Mouse (Mus musculus): Measurements from ENCODE around the gene Cdk19. TPM values are rescaled to one million over a fixed set of nuclear protein-coding genes. Genes with fewer than 3 reads are reported as not detected.

Gene Cdk19
- total RNA-seq, 2 experiments from 2014 or later: 4.8 to 6.8 TPM

DNA sequence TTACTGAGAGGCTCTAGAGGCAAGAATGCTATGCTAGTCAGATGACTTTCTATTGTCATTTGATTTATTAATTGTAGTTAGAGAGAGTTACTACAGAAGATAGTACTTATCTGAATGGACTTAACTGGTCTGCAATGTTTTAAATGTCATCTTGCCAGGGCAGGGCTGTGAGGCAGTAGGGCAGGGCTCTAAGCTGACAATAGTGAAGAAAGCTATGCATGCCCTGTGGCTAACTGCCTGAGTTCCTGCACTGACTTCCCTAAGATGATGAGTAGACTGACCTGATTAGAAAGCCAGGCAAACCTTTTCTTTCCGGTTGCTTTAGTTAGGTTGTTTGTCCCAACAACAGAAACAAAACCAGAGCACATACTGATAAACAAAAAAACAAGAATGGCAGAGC is 102.7 kb downstream of the Cdk19 start:
- no peak for DNase-seq

DNA sequence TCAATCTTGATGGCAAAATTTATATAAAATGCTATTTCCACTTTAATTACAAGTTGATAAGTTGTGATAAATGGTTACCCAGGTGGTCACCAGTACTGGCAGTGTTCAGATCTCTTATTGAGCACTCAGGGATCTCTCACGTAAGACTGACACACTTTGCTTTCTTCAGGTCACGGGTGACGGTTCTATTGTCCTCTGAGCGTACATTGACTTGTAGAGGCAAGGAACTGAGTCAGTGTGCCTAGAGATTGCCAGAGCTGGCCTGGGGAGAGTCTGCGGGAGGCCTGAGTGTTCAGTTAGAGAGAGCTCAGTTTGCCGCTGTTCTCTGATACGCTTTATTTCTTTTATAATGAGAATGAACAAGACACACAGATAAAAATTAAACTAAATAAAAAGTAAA is 104.0 kb downstream of the Cdk19 start:
- no peak for DNase-seq

DNA sequence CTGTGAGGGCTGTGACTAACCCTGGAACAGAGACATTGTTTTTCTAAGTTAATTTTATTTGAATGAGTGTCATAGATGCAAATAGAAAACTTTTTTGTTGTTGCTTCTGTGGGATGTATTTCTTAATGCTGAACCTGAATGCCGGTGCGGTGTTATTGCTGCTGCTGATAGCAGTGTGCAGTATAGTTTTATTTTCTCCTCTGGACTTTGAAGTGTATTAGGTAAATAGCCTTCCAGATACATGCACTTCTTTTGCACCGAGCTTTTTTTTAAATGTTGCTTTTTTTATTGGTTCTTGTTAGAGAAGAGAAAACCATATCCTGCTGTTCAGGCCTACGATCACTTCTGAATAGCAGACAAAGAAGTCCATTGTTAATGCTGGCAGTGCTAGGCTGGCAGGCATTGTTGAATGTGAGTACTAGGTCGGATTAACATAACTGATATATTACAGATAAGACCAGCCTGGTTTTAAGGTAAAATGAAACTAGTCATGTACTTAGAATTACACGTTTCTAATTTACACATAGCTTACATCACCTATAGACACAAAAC is 104.5 kb downstream of the Cdk19 start:
- DNase-seq: no peak

DNA sequence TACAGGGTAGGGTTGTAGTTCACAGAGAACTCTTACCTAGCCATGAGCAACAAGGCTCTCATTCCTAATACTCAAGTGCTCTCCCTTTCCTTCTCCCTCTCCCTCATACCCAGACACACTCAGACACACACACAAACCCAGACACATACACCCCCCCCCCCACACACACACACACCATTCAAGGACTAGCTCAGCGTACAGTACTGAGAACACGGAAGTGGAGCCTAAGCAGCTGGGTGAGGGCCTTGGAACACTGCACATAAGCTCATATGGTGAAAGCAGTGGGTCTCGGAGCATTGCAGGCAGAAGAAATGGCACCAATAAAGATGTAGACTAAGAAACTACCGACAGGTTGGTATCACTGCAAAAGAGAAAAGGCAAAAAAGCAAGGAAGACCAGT is 105.2 kb downstream of the Cdk19 start:
- DNase-seq: no peak

DNA sequence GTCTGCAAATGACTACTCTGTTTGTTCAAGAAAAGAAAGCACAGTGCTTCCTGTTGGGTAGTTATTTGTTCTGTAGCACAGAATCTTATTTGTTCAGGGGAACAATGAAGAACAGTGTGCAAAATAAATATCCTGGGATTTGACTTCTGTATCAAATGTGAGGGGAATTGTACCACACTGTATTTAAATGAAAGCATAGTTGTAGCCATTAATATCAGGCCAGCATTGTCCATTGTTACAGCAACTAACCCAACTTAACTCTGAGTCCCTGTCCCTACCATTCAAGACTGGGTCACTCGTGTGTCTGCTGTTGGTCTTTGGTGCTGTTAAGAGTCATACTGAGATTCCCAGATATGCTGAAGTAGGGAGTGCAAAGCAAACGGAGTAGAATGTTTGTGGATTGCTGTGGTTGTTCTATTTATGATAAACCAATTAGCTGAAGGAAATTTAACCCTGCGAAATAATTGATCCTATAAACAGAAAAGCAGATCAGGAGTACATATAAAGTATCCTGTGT is 106.8 kb downstream of the Cdk19 start:
- DNase-seq: no peak

DNA sequence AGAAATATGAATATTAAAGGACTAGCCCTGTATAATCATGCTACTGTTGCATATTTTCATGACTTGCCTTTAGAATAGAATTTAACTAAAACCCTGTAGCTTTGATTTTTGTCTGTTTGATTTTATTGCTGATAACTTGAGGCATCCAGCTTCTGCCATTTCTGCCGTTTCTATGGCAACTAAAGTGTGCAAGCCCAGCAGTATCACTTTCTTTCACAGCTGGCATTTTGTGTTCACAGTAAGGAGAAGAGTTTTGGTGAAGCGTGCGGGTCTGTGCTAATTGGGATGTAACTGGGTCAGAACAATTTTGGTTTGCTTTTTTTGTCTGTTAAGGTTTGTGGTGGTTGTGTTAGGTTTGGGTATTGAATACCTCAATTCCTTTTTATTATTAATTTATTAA is 107.3 kb downstream of the Cdk19 start:
- DNase-seq: no peak

DNA sequence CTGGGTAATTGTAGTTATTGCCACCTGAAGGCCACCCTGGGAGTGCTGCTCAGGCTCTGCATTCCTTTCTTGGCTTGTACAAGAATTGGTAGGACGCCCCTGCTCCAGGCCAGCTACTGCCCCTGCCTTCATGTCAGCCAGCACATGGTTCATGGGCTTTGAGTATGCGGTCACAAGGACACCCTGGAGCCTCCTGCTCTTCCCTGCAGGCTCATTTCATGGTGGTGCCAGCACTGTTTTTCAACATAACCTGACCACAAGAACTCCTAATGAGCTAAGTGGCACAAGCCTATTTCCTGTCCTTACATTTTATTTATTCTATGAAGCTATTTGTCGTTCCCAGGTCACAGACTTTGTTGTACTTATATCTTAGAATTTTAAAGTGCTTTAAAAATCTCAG is 107.9 kb downstream of the Cdk19 start:
- DNase-seq: no peak

DNA sequence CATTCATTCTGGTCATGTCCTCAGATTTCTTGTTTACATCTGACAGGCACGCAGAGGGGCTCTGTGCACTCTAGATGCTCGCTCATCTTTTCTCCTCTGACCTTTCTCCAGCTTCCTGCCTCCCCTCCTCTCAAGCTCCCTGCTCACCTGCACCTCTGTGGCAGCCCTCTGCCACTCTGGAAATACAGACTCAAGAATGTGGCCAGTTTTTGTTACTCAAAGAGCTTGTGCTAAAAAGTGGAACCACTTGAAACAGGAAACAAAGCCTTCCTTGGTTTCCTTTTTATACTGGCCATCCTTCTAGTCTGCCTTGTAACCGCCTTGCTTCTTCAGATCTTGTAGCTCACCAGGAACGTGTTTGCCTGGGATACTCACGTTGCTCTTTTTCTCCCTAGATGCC is 108.6 kb downstream of the Cdk19 start:
- DNase-seq: no peak

DNA sequence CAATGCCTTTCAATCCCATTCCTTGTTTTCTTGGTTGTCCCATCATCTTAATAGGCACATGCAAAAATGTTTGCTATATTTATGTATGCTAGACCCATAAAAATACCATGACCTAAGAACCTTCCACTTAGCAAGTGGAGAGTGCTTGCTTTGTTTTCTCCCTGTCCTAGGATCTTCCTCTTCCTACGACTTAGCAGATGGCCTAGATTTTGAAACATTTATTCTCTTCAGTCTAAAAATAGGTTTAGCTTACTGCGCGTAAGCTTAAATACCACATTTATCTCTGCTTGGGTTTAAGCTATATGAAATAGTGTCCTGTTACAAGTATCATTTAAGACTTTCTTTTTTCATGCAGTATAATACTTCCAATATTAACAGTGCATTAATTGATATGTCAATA is 109.1 kb downstream of the Cdk19 start:
- DNase-seq: no peak

DNA sequence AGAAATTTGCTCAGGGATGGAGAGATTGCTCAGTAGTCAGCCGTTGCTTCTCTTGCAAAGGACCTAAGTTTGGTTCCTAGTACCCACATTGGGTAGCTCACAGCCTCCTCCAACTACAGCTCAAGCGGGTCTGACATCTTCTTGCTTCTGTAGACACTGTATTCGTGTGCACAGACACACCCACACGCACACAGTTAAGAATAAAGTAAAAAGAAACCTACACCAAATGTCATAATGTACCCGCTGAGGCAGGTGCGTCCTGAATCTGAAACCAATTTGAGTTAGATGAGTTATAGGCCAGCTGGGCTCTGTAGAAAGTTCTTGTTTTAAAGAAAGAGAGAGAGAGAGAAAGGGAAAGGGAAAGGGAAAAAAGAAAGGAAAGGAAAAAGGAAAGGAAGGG is 110.2 kb downstream of the Cdk19 start:
- DNase-seq: no peak

DNA sequence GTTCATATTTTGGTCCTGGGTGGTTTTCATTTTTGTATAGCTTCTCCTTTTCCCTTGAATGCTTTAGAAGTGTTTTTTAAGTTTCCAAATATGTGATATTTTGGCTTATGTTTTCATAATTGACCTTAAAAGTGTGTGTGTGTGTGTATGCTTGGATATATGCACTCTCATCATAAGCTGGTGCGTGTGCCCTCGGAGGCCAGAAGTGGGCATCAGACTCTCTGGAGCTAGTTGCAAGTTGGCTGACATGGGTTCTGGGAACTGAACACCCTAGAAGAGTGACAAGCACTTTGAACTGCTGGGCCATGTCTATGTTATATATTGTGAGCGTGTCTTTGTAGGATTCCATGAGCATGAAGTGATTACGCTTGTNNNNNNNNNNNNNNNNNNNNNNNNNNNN is 110.8 kb downstream of the Cdk19 start:
- DNase-seq: no peak

DNA sequence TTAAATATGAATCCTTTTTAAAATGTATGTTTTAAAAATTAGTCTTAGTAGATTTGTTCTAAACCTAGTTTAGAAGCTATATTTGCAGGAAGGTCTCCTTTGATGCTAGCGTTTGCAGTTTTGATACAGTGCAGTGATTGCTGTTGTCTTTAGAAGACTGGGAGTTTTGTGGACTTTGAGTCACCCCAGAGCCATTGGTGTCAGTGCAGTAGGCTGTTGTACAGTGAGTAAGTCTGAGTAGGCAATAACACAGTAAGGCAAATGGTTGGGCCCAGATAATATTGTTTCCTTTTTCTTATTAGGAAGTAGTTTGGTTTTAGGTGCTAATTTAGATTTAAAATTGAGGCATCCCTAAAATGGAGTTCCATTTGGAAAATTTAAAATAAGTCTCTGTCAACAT is 117.8 kb downstream of the Cdk19 start:
- DNase-seq: no peak

DNA sequence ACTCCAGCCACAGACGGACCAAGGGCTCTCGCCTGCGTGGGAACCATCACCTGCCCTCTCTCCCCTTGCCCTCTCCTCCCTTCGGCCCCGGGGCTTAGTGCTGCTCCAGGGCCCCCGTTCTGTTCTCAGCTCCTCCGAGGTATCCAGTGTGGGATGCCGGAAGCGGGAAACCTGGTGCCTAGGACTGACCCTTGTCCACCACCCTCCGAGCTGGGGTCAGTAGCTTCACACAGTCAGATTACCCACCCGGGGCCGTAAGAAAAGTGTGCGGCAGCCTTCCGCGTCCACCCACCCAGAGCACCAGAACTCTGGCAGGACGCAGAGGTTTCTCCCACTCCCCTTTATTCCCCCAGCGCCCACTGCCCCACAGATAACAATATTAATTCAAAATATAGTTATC is 119.8 kb downstream of the Cdk19 start:
- DNase-seq: no peak

DNA sequence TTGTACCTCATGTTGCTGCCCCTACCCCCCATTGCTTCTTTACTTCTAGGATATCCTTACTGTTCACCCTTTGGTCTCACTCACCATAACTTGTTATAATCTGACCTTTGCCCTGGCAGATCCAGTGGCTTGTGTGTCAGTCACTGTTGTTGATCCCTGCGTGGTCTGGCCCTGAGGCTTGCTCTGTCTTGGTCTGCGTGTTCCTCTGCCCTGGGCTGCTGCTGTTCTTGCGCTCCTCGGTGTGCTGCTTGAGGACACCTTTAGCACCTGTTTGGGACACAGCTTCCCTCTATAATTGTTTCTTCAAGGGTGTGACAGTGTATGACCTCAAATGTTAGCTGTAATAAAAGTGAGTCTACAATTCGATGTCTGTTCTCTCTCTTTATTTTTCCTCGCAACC is 122.0 kb downstream of the Cdk19 start:
- DNase-seq: no peak

DNA sequence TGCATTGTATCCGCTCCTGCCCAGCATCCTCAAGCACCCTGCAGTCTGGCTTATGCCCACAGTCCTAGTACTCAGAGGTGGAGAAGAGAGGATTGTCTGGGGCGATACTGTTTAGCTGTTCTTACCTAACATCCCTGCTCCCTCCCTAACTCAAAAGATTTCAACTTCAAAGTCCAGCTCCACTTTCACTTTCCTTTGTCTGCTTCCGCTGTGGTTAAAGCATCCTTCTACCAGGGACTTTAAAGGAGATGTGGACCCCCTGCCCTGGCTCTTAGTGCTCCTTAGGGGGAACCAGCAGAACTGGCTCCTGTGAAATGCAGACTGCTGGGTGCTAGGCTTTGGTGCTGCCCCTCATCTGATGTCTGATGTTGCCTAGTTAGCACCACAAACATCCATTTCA is 122.9 kb downstream of the Cdk19 start:
- no peak for DNase-seq

DNA sequence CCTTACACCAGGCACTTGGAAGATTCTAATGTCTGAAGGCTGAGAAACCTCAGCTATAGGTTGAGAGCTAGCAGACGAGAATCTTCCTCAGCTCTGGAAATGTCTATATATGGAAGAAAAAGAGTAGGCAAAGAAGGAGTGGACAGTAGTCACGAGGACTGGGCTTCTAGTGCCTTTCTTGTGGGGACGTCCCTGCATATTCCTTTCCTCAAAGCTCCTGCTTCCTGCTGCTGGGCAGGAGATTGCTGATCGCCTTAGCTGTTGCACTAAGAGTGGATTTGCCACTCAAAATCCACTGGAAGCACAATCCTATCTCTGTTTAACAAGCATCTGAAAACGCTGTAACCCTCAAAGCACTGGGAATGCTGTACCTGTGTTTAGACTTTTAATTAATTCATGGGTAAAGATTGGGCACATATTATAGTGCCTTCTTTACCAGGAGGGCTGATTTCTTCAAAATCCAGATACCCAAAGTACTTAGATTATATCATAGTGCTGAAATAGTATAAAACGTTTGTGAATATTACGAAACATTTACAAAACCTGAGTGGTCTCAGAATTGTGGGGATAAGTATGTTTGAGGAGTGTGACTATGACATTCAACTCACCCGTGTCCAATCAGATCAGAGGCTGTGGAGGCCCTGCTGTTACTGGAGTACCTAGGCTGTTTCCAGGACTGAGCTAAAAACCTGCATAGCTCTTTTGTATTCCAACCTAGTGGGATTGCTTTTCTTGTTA is 128.0 kb downstream of the Cdk19 start:
- DNase-seq: no peak

DNA sequence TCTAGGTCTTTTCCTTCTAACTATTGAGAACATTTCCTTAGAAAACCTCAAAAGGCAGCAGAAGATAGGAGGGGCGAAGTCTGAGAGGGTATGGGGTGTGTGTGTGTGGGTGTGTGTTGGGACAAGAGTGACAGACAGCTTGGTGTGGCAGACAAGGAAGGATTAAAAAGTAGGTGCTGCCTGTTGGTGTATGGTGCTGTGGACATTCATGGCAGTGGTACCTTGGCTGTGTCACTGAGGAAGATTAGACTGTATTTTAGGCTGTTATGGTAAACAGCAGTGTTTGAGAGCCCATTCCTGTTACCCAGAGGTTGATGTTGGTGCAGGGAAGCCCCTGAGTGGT is 128.5 kb downstream of the Cdk19 start:
- no peak for DNase-seq

DNA sequence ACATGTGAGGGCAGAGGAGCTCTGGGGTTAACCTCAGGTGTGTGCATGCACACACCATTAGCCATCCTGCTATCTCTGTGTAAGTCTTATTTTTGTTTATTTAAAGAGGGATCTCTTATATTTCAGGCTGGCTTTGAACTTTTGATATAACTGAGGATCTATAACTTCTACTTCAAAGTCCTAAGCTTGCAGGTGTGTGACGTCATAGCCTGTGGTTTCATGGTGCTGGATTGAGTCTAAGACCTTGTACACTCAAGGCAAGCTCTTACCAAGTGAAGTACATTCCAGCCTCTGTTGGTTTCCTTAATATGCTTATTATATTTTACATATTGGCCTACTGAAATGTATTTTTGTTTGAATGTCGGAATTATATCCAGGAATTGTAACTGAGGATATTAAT is 129.8 kb downstream of the Cdk19 start:
- DNase-seq: no peak

DNA sequence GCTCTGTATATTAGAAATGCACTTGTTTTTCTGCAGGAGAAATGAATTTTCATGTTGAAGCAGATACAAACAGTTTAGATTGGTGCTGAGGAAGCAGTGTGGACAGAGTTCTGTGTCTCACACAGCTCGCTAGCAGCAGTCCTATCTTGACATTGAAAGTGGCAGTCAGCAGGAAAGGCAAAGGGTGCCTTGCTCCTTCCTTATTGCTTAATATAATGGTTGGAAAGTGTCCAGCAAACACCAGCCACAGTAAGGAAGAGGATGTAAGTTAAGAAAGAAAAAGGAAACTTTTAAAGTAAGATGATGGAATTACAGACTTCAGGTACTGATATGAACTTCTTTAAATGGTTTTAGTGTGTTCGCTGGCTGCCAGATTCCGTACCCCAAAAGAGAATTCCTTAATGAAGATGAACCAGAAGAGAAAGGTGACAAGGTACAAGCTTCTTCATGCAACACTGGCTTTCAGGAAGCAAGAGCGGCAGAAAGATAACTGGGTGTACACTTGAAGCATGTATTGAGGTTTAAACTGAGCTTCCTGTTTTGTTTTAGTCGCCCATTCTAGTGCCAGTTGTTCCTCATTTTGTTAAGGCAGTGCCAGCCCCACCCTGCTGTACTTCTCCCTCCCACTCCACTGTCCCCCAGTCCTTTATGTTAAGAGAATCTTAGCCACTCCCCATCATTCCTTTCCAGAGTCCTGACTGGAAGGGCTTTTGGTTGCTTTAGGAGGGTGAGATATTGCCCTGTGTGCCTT is 137.3 kb downstream of the Cdk19 start:
- DNase-seq: no peak

DNA sequence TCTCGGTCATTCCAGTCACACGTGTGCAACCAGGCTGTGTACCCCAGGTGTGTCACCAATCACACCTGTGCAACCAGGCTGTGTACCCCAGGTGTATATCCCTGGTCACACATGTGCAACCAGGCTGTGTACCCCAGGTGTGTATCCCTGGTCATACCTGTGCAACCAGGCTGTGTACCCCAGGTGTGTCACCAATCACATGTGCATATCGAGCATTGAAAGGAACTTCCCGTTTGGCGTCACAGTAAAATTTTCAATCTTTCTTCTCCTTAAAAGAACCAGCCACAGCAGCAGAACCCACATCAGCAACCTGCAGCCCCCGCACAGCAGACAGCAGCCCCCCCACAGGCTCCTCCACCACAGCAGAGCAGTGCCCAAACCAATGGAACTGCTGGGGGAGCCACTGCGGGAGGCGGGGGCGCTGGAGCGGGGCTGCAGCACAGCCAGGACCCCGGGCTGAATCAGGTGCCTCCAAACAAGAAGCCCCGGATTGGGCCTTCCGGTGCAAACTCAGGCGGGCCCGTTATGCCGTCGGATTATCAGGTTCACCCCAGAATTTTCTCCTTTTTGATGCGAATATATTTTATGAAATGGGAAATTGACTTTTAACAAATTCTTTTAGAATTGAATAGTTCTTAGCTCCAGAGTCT is 138.2 kb downstream of the Cdk19 start:
- no peak for DNase-seq

DNA sequence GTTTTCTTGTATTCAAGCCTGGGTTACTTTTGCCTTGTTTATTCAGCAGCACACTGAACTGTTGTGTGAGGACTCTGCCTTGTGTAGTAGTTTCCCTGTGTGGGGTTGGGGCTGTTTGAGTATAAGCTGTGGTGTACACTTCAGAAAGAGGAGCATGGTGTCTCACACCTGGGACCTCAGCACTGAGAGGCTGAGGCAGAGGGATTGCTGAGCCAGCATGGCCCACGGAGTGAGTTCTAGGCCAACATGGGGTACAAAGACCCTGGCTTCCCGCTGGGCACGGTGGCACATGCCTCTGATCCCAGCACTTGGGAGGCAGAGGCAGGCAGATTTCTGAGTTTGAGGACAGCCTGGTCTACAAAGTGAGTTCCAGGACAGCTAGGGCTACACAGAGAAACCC is 139.3 kb downstream of the Cdk19 start:
- DNase-seq: no peak

DNA sequence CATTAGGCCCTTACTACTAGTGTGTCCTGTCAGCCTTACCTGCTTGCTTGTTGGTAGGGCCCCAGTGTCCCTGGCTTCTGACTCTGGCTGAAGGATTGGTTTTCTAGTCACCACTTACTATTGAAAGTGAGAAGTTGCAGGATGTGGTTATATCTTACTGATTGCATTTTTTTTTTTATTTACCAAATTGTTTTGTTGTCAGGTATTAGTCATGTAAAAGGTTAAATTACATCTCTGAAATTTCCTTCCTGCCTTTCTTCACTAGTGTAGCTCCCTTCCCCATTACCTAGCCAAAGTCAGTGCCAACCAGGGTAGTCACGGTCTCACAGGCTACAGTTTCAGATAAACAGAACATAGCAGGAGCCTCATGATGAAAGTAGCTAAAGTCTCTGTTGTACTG is 139.9 kb downstream of the Cdk19 start:
- DNase-seq: no peak

DNA sequence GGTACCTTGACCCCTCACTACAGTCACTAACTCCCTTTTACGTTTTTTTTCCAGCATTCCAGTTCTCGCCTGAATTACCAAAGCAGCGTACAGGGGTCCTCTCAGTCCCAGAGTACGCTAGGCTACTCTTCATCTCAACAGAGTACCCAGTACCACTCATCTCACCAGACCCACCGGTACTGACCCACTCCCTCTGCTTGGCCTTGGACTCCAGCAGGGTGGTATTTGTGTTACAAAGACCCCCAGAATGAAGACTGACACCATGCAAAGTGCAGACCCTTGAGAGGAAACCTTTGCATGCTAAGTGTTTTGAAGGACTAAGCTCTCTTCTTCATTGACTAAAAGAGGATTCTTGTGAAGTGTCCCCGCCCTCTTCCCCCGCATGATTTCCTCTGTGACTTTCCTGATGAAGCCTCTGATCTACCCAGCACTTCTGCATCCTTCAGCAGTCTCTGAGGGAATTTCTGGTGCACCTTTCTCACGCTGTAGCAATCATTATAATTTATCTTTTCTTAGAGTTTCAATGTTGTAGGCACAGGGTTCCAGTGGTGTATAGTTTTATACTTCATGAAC is 140.3 kb downstream of the Cdk19 start:
- DNase-seq: no peak
